Mouse (Mus musculus) heart, postnatal 0 days (tissue): ENCODE measurements around the gene Olfr522.

Experiments
- CTCF ChIP-seq: IDR thresholded peaks from 2 replicates; pipeline ENCODE4 v1.5.1; 2016; ENCODE audit warnings: antibody characterized with exemption, control low read depth, low read depth
- EP300 ChIP-seq: IDR thresholded peaks from 2 replicates; pipeline ENCODE4 v1.6.1; 2016; ENCODE audit warnings: antibody characterized with exemption, low read depth

DNA sequence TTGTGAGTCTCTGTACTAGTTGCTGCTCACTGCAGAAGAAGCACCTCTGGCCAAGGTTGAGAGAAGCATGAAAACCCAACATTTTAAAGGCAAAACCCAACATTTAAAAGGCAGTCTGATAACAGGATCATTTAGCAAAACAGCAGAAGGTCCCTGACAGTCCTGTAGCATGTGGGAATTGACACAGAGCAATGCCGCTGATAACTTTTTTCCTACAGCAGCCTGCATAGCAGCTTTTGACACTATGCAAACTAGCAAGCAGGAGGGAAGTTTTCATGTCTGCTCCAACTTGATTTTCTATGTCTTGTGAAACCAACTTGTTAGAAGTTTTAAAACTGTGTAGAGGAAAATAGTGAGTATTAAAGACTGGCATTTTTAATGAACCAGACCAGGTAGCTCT is 40.2 kb downstream of the Olfr522 start:
- TF ChIP-seq CTCF (no peak), EP300 (no peak)
